Mouse (Mus musculus) small intestine, adult 2 months (tissue): ENCODE results near the gene Sgsm1. TPM values are rescaled to one million over a fixed set of nuclear protein-coding genes. Genes with fewer than 3 reads are reported as not detected.
A peak's percentile ranks its signal among the peaks of the same experiment; 100 is the strongest.

Experiments
- H3K27ac ChIP-seq: fragments of 200-500 bp; 2 replicates; pipeline ENCODE4 v1.5.1; 2012; ENCODE audit warnings: low read depth, low read length, control low read depth, inconsistent platforms; ENCODE audit not compliant: insufficient read depth
- H3K27me3 ChIP-seq: fragments of 200-500 bp; 2 replicates; pipeline ENCODE4 v1.6.1; 2012; ENCODE audit warnings: mild to moderate bottlenecking, moderate library complexity, low read length, inconsistent platforms; ENCODE audit not compliant: control insufficient read depth, insufficient read depth
- H3K36me3 ChIP-seq: fragments of 200-500 bp; 2 replicates; pipeline ENCODE4 v1.6.1; 2012; ENCODE audit warnings: mild to moderate bottlenecking, low read length, control low read depth, inconsistent platforms; ENCODE audit not compliant: control insufficient read depth, insufficient read depth
- H3K4me1 ChIP-seq: fragments of 200-500 bp; 2 replicates; pipeline ENCODE4 v1.6.1; 2012; ENCODE audit warnings: low read length, inconsistent platforms, mixed read lengths; ENCODE audit not compliant: control insufficient read depth, insufficient read depth, insufficient read length
- H3K4me3 ChIP-seq: fragments of 200-500 bp; 2 replicates; pipeline ENCODE4 v1.5.1; 2012; ENCODE audit warnings: low read depth, mild to moderate bottlenecking, control low read depth, inconsistent platforms, low read length, moderate library complexity
- CTCF ChIP-seq: fragments of 200-500 bp; IDR thresholded peaks from 2 replicates; pipeline ENCODE4 v1.5.1; 2012; ENCODE audit warnings: low read depth, mild to moderate bottlenecking, control low read depth, inconsistent platforms, low read length, moderate library complexity, mixed read lengths; ENCODE audit not compliant: insufficient replicate concordance, insufficient read length; ENCODE audit errors: extremely low read depth
- POLR2A ChIP-seq: fragments of 200-500 bp; IDR thresholded peaks from 2 replicates; pipeline ENCODE4 v1.6.1; 2012; ENCODE audit warnings: low read depth, mild to moderate bottlenecking, control low read depth, inconsistent platforms, low read length, moderate library complexity
- WGBS: fragments of 180-500 bp; shearing (Covaris S2); methylation state at CpG from one replicate; pipeline ENCODE4 v1.1.7; 2018; 5-methylcytosine and 5-hydroxymethylcytosine counted together
- polyA plus RNA-seq: library from polyadenylated mRNA; depleted of rRNA; stranded (reverse); fragments of >200 nt; gene quantifications from 2 replicates; pipeline ENCODE4 v1.2.3, GENCODE M21; 2012

The Sgsm1 gene
- polyA plus RNA-seq, 1 experiment: 4.8 TPM

- peaks cover 55% of the 10 kb centered on the region for H3K4me1 ChIP-seq
- TF ChIP-seq CTCF (no peak), POLR2A (no peak)
- no peak overlapping the region for H3K27ac ChIP-seq
- WGBS: 85% methylated on average over 6 of the region's 6 CpGs
- peaks cover 30% of the 10 kb centered on the region for H3K36me3 ChIP-seq
- no peak overlapping the region for H3K4me3 ChIP-seq
- no peaks in the 10 kb centered on the region for H3K27me3 ChIP-seq
Observed at GRCm38 (mm10) chr5:113210314-113210713, 100.3 kb downstream of the Sgsm1 start.

GRCm38 (mm10) chr5:113209898-113210297, 100.7 kb downstream of the Sgsm1 start:
- Histone ChIP-seq H3K27me3 (no peaks in the 10 kb centered on the region), H3K36me3 (peaks cover 30% of the 10 kb centered on the region), H3K4me3 (no peak overlapping the region), H3K27ac (peak overlapping the region; percentile 58), H3K4me1 (peaks cover 54% of the 10 kb centered on the region)
- TF ChIP-seq CTCF (no peak), POLR2A (no peak)
- 80% methylated on average over 13 of the region's 13 CpGs for WGBS

- H3K4me3 ChIP-seq: no peak overlapping the region
- no peaks in the 10 kb centered on the region for H3K27me3 ChIP-seq
- TF ChIP-seq POLR2A: no peak
- no peak for TF ChIP-seq CTCF
- H3K27ac ChIP-seq: peak overlapping the region; percentile 58
- H3K4me1 ChIP-seq: peaks cover 53% of the 10 kb centered on the region
- H3K36me3 ChIP-seq: peaks cover 32% of the 10 kb centered on the region
- WGBS: 55% methylated on average over 11 of the region's 11 CpGs
Observed at GRCm38 (mm10) chr5:113209401-113209750, 101.2 kb downstream of the Sgsm1 start.

GRCm38 (mm10) chr5:113208622-113209400, 101.8 kb downstream of the Sgsm1 start:
- Histone ChIP-seq H3K27me3 (no peaks in the 10 kb centered on the region), H3K4me3 (no peak overlapping the region), H3K4me1 (peaks cover 47% of the 10 kb centered on the region), H3K27ac (peak overlapping the region; percentile 61), H3K36me3 (peaks cover 33% of the 10 kb centered on the region)
- 42% methylated on average over 11 of the region's 11 CpGs for WGBS
- no peak for TF ChIP-seq POLR2A
- TF ChIP-seq CTCF: no peak

- Histone ChIP-seq H3K4me3 (no peak overlapping the region), H3K27ac (peak overlapping the region; percentile 61), H3K4me1 (peaks cover 47% of the 10 kb centered on the region), H3K27me3 (no peaks in the 10 kb centered on the region), H3K36me3 (peaks cover 33% of the 10 kb centered on the region)
- WGBS: 3% methylated on average over 4 of the region's 4 CpGs
- TF ChIP-seq POLR2A: no peak
- no peak for TF ChIP-seq CTCF
Observed at GRCm38 (mm10) chr5:113208048-113208447, 102.5 kb downstream of the Sgsm1 start.

GRCm38 (mm10) chr5:113206670-113207352, 103.8 kb downstream of the Sgsm1 start:
- Histone ChIP-seq H3K27me3 (no peaks in the 10 kb centered on the region), H3K27ac (peak overlapping the region; percentile 40; the same call in 1 of the 2 replicates), H3K4me1 (peaks cover 40% of the 10 kb centered on the region), H3K4me3 (no peak overlapping the region), H3K36me3 (peaks cover 28% of the 10 kb centered on the region)
- WGBS: 35% methylated on average over 9 of the region's 9 CpGs
- no peak for TF ChIP-seq CTCF
- no peak for TF ChIP-seq POLR2A

- Histone ChIP-seq H3K27ac (no peak overlapping the region), H3K27me3 (no peaks in the 10 kb centered on the region), H3K36me3 (peaks cover 33% of the 10 kb centered on the region), H3K4me3 (no peak overlapping the region), H3K4me1 (peaks cover 32% of the 10 kb centered on the region)
- WGBS: 77% methylated on average over 9 of the region's 9 CpGs
- TF ChIP-seq POLR2A (no peak), CTCF (no peak)
Observed at GRCm38 (mm10) chr5:113204193-113204592, 106.4 kb downstream of the Sgsm1 start.
